Mouse (Mus musculus) large intestine, adult 2 months (tissue): ENCODE measurements around the gene Tpbg. TPM values are rescaled to one million over a fixed set of nuclear protein-coding genes. Genes with fewer than 3 reads are reported as not detected.

Source experiments
- polyA plus RNA-seq: library from polyadenylated mRNA; depleted of rRNA; stranded (reverse); fragments of >200 nt; gene quantifications from 2 replicates; pipeline ENCODE4 v1.2.3, GENCODE M21; 2012; rRNA removed

Tpbg gene
- polyA plus RNA-seq, 1 experiment = 2.2 TPM

Other genes with a start within 250 kb of the Tpbg start
- 5.8 and 7.4 TPM in 2 replicates for gene Ibtk, start 93.0 kb upstream of the Tpbg start, polyA plus RNA-seq